Mouse (Mus musculus) embryonic stem cell, embryonic (primary cell): ENCODE results near the gene Cnpy1.

Experiments
- CTCF ChIA-PET, 4 experiments: fragments of 300-600 bp in 2 of 4; fragments of 350-600 bp in 2 of 4; sonication (Branson Sonifier 250); formaldehyde crosslinking; loops; one replicate each; lab custom pipeline; 2022; ENCODE audit warnings: inconsistent platforms in 2 of 4; lab: Charles Lee
- POLR2A ChIA-PET, 4 experiments: fragments of 300-600 bp in 2 of 4; fragments of 350-600 bp in 2 of 4; sonication (Branson Sonifier 250); formaldehyde crosslinking; loops; one replicate each; lab custom pipeline; 2022; ENCODE audit warnings: antibody characterized with exemption in 4 of 4, inconsistent platforms in 1 of 4; lab: Charles Lee

The Cnpy1 gene

DNA sequence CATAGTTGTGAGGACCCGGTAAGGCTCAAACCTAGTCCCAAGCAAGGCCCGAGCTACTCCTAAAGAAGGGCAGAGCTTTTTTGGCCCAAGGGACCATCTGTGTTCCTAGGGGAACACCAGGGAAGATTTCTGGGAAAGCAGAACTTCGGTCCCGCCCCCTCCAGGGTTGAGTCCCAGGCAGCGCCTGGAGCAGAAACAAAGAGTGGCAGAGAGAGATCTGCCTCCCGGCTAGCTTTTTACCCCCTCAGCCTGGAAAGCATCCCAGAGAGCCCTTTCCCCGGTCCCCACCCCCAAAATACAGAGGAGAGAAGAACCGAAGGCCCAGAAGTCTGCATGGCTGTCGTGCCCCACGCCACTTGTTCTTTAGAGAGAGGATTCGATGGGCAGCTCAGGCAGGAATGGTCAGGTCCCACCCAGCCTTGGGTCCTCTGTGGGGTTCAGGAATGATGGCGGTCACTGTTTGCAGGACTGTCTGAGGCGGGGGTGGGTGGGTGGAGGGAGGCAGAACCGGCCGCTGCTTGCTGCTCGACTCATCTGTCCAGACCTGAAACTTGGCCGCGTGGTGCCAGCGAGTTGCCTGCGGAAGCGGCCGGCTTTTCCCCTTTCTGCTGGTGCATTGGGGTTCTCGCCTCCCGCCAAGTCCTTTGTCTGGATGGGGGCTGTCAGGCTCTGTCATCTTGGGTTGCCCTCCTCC, 70.6 kb downstream of the Cnpy1 start:
- POLR2A ChIA-PET, result interaction anchor here in 3 of 4 experiments (0.7 to 2.1 kb wide), 15 partner anchors 8 to 383 kb away, joined by 3 to 7 read pairs (median 3); partner anchors contain the start of gene Paxip1 (in 1 of the 3)
- CTCF ChIA-PET, result interaction anchor here in 1 of 4 experiments (1.2 kb wide), 1 partner anchor 63 kb away, joined by 3 read pairs; no protein-coding TSS in a partner anchor

DNA sequence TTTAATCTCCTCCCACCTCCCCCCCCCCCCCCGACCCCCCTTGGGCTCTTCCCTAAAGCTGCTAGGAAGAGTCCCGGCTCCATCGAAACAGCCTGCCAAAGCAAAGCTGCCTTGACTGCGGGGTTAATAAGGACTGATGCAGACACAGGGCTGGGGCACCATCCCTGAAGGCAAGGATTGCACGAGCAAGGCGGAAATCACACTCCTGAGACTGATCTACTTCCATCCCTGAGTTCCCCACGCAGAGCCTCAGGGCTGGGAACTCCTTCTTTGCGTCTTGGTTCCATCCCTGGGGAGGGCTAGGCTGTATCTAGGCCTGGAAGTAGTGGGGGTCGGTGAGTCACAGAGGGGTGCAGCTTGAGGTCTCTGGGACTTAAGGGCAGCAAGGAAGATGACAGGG, 71.5 kb downstream of the Cnpy1 start:
- POLR2A ChIA-PET, result interaction anchor here in 3 of 4 experiments (0.6 to 2.1 kb wide), 18 partner anchors 7 to 382 kb away, joined by 3 to 8 read pairs (median 3); partner anchors contain the start of gene Paxip1 (in 1 of the 3)
- CTCF ChIA-PET, result interaction anchor here in 1 of 4 experiments (0.5 to 0.6 kb wide), 2 partner anchors 53 to 155 kb away, joined by 3 read pairs; no protein-coding TSS in a partner anchor

DNA sequence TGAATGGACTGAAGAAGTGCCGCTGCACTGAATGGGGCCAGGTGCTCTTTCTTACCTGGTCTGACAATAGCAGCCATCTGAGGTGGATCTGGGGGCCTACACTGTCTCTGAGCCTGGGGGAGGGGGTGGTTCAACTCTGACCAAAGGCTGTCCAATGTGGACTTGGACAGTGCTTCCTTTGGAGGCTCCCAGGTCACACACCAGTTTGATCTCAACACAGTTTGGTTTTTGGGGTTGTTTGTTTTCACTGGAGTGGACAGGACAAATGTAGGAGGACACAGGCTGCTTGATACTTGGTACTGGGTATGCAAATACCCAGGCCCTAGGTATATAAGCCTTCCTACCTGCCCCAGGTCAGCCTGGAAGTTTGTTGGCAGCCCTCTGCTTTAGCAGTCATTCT, 71.9 kb downstream of the Cnpy1 start:
- POLR2A ChIA-PET, result interaction anchor here in 2 of 4 experiments (0.6 to 2.1 kb wide), 8 partner anchors 10 to 64 kb away, joined by 3 to 7 read pairs (median 4); no protein-coding TSS in a partner anchor
- CTCF ChIA-PET, result interaction anchor here in 1 of 4 experiments (0.6 kb wide), 1 partner anchor 25 kb away, joined by 3 read pairs; no protein-coding TSS in a partner anchor

DNA sequence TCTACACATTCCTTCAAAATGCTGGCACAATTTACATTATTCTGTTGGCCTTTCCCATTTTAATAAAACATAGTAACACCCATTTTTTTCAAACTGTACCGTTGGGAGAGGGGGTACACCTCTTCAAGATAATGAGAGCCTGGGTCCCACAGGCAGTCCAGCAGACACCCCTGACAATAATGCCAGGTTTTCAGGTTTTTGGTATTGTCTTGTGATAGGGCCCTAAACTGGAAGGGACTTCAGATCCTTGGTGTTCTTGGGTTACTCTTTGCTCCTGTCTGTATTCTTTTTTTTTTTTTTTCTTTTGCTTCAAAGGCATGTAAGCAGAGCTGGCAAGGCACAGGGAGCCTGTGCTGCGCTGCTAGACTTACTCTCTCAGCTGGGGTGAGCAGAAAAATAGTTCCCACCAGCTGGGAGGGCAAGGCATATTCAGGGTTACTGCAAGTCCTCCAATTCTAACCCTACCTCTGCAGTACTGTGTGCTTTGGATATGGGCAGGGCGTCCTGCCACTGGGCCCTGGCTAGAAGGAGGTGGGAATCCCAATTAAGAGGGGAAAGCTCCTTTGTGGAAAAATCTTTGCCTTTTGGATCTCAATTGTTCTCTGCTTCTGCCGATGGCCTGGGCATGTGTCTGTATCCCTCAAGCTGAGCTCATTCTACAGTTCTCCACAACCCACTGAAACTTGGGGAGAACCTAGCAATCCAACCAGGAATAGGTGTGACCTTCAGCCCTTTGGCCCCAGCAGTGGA, 72.5 kb downstream of the Cnpy1 start:
- ChIA-PET POLR2A (interaction anchor here in 2 of 4 experiments (1.0 to 2.1 kb wide), 2 partner anchors 14 to 15 kb away, joined by 3 to 6 read pairs; no protein-coding TSS in a partner anchor), CTCF (interaction anchor here in 1 of 4 experiments (0.6 kb wide), 1 partner anchor 25 kb away, joined by 3 read pairs; no protein-coding TSS in a partner anchor)

GRCm38 (mm10) chr5:28172261-28172920, 73.2 kb downstream of the Cnpy1 start:
- POLR2A ChIA-PET, result interaction anchor here in 2 of 4 experiments (2.7 kb wide), 2 partner anchors 13 to 287 kb away, joined by 8 read pairs; no protein-coding TSS in a partner anchor
- CTCF ChIA-PET, result interaction anchor here in 1 of 4 experiments (0.5 kb wide), 1 partner anchor 445 kb away, joined by 5 read pairs; no protein-coding TSS in a partner anchor

DNA sequence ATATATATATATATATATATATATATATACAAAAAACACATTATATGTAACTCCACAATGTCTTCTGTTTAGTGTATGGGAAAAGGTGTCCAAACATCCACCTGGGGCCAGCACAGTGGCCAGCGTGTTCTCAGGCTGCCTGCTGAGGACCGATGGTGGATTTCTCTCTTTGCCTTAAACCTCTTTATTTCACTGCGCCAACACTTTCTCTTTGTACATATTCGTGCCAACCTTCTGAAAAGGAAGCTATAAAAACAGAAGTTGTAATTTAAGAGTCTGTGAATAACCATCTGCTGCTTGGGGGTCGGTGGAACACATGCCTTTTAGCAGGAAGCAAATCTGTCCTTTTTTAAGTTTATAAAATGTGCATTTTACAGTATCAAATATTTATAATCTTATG, 73.9 kb downstream of the Cnpy1 start:
- POLR2A ChIA-PET, result interaction anchor here in 2 of 4 experiments (2.7 kb wide), 2 partner anchors 13 to 288 kb away, joined by 8 read pairs; no protein-coding TSS in a partner anchor
- CTCF ChIA-PET, result interaction anchor here in 1 of 4 experiments (0.5 kb wide), 1 partner anchor 444 kb away, joined by 5 read pairs; no protein-coding TSS in a partner anchor

DNA sequence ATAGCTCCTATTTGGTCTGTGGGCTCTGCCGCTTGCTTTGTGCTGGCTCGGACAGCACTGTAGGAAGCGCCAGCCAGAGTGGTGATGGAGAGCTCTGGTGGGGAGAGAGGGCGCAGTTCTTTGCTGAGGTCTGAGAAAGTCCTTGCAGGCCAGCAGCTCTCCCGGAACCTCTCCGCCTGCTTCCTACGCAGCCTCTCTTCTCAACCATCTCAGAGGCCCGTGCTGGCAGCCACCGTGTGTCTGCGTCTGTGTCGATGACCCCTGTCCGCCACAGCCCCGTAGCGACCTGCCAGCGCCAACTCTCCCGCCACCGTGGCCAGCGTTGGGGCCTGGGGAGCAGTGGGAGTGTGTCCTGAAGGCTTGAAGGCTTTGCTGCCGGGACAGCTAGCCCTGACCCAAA, 74.7 kb downstream of the Cnpy1 start:
- ChIA-PET CTCF (no interaction called here), POLR2A (interaction anchor here (0.6 to 2.7 kb wide), 13 partner anchors 9 to 289 kb away, joined by 3 to 15 read pairs (median 4); partner anchors contain the start of gene Rbm33 (in 1 of the 4))

DNA sequence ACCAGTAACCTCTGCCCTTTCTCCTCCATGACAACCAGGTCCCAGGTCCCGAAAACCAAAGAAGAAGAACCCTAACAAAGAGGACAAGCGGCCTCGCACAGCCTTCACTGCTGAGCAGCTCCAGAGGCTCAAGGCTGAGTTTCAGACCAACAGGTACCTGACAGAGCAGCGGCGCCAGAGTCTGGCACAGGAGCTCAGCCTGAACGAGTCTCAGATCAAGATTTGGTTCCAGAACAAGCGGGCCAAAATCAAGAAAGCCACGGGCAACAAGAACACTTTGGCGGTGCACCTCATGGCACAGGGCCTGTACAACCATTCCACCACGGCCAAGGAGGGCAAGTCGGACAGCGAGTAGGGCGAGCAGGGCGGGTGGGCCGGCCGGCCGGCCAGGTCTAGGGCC, 75.5 kb downstream of the Cnpy1 start:
- POLR2A ChIA-PET, result interaction anchor here (1.0 to 2.7 kb wide), 13 partner anchors 8 to 379 kb away, joined by 3 to 15 read pairs (median 4); partner anchors contain the start of genes Paxip1 (in 1 of the 4) and Rbm33 (in 1 of the 4)
- CTCF ChIA-PET, result interaction anchor here in 1 of 4 experiments (0.6 kb wide), 2 partner anchors 30 to 105 kb away, joined by 3 read pairs; no protein-coding TSS in a partner anchor

DNA sequence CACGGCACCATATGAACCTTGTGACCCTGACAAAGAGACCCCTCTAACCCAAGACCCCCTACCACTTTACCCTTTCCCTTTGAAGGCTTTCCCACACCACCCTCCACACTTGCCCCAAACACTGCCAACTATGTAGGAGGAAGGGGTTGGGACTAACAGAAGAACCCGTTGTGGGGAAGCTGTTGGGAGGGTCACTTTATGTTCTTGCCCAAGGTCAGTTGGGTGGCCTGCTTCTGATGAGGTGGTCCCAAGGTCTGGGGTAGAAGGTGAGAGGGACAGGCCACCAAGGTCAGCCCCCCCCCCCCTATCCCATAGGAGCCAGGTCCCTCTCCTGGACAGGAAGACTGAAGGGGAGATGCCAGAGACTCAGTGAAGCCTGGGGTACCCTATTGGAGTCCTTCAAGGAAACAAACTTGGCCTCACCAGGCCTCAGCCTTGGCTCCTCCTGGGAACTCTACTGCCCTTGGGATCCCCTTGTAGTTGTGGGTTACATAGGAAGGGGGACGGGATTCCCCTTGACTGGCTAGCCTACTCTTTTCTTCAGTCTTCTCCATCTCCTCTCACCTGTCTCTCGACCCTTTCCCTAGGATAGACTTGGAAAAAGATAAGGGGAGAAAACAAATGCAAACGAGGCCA, 76.3 kb downstream of the Cnpy1 start:
- ChIA-PET CTCF (interaction anchor here in 1 of 4 experiments (0.6 kb wide), 1 partner anchor 24 kb away, joined by 5 read pairs; no protein-coding TSS in a partner anchor), POLR2A (interaction anchor here in 3 of 4 experiments (1.0 to 2.7 kb wide), 8 partner anchors 10 to 378 kb away, joined by 3 to 15 read pairs (median 5); partner anchors contain the start of gene Paxip1 (in 1 of the 3))

DNA sequence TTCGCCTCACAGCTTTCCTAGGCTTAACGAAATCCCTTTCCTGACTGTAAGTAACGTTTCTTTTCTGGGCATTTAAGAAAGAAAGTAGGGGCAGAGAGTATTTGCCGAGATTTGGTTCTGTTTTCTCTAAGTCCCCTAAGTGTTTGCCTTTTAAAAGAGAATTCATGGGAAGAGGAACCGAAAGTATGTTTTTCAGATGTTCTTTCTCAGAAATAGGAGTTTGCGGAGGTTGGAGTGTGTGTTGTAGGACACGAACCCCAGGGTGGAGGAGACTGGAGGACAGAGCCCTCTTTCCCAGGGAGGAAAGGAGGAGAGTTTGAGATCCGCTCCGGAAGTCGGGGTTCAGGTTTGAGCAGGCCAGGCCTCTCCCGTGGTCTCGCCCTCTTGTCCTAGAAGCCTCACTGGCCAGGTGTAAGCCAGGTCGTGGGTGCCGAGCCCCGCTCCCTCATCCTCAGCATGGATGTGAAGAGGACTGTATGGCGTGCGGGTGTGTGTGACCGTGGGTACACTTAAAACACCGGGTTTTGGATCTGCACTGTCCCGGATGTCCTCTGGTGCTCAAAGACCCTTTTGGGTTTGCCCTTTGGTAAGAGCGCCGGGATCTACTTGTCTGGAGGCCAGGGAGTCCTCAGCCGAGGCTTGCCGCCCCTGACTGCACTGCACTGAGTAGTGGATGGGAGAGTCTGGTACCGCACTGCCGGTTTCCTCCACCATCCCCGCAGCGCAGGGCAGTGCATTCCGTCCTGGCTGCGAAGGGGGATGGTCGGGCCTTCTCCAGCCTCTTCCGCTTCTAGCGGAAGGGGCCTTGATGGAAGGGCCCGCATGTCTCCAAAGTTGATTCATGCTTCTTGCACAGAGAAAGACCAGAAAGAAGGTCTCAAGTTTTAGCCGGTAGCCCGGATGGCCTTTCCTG, 77.1 kb downstream of the Cnpy1 start:
- ChIA-PET POLR2A (interaction anchor here in 1 of 4 experiments (1.3 kb wide), 1 partner anchor 41 kb away, joined by 3 read pairs; no protein-coding TSS in a partner anchor), CTCF (no interaction called here)

- CTCF ChIA-PET, result no interaction called here
- POLR2A ChIA-PET, result interaction anchor here in 3 of 4 experiments (0.7 to 1.9 kb wide), 5 partner anchors 9 to 149 kb away, joined by 3 to 4 read pairs (median 3); partner anchors contain the start of gene Rbm33 (in 1 of the 3)
These were observed 77.9 kb downstream of the Cnpy1 start for GRCm38 (mm10) chr5:28167611-28168252.

DNA sequence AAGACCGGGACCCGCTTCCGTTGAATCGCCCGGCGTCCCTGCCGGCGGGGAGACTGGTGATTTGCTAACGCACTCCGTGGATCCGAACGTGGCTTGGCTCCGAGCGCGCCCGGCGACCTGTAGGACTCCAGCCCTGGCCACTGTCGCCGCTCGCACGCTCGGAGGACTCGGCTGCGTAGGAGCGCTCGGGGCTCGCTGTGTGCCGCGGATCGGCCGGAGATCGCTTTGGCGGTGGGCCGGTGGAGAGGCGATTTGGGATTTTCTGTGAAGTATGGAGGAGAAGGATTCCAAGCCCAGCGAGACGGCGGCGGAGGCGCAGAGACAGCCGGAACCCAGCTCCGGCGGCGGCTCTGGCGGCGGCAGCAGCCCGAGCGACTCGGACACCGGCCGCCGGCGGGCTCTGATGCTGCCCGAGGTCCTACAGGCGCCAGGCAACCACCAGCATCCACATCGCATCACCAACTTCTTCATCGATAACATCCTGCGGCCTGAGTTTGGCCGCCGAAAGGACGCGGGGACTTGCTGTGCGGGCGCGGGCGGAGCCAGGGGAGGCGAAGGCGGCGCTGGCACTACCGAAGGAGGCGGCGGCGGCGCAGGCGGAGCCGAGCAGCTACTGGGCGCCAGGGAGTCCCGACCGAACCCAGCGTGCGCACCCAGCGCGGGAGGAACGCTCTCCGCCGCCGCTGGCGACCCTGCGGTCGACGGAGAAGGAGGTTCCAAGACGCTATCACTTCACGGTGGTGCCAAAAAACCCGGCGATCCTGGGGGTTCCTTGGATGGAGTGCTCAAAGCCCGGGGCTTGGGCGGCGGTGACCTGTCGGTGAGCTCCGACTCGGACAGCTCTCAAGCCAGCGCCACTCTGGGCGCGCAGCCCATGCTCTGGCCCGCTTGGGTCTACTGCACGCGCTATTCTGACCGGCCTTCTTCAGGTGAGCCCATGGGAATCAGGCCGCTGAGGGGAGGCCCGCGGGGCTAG, 79.1 kb downstream of the Cnpy1 start:
- CTCF ChIA-PET, result interaction anchor here in 1 of 4 experiments (1.0 kb wide), 1 partner anchor 8 kb away, joined by 3 read pairs; no protein-coding TSS in a partner anchor
- POLR2A ChIA-PET, result interaction anchor here in 3 of 4 experiments (0.7 to 1.9 kb wide), 10 partner anchors 8 to 150 kb away, joined by 3 to 7 read pairs (median 4); partner anchors contain the start of gene Rbm33 (in 2 of the 3)

DNA sequence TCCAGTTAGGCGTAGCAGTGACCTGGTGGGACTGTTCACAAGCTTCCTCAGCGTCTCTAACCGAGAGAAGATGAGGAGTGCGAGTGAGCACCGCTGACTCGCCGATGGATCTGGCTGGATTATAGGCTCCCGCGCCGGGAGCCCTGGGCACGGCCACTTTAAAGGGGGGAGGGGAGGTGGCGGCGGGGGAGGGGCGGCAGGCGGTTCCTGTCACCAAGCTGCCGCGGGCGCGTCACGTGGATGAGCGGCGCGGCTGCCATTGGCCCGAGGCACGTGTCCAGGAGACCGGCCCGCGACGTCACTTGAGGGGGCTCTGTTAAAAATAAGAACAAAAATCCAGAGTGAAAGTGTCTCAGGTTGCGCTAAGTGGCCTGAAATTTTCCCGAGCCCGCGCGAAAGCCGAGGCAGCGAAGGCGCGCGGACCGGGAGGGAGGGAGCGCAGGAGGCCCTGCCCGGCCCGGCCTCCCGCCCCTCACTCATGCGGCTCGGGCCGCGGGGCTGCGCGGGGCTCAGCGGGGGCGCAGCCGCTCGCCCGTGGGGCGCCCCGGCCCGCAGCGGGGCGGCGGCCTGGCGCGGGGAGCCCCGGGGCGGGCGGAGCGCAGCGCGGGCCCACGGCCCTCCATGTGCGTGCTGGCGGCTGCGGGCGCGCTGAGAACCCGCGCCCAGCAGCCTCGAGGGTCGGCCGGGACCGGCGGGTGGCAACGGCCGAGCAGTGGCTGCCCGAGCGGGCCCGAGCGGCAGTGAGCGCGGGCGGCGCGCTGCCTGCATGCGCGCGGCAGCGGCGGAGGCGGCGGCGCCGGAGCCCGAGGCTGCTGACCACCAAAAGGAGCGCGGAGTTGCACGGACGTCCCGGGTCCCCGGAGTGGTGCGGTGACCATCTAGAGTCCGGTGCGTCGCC, 80.0 kb downstream of the Cnpy1 start, which contains the start of gene En2:
Gene En2, plus strand, starts transcription at position 337 of the 898 bp plus-strand sequence.
- POLR2A ChIA-PET, result interaction anchor here in 3 of 4 experiments (0.7 to 1.9 kb wide), 7 partner anchors 9 to 151 kb away, joined by 3 to 7 read pairs (median 4); partner anchors contain the start of gene Rbm33 (in 1 of the 3)
- CTCF ChIA-PET, result no interaction called here
